In genomic region chr11:60292718-60293117, GRCm38 (mm10) we compare ENCODE assay signal across 8 mouse cellular contexts. TPM values are rescaled to one million over a fixed set of nuclear protein-coding genes. Genes with fewer than 3 reads are reported as not detected.
DNase-seq lines count a peak whose midpoint lies in the region; ATAC-seq and TF ChIP-seq lines count a peak whose summit lies in the region.

No protein-coding gene starts in this region.

- peak; percentile 25 for DNase-seq in T-cell, adult 2 months (ENCODE audit: low spot score)
- peak; percentile 85 for DNase-seq in embryo, embryonic 10.5 days (ENCODE audit: low spot score)
- DNase-seq in heart, adult 9 months (ENCODE audit: low spot score in 2 of 2), result peak; percentile 49 to 72
- DNase-seq in liver, postnatal 0 days, result peak; percentile 33
- peak; percentile 64 for DNase-seq in skeletal muscle tissue, adult 2 months (ENCODE audit: low read depth, low spot score)
- no peak for DNase-seq in yolk sac, embryonic 10.5 days (ENCODE audit: low spot score)

- H3K4me3 ChIP-seq in C2C12 (ENCODE audit: insufficient read depth, poor library complexity, severe bottlenecking), result no peak overlapping the region
- H3K4me3 ChIP-seq in kidney, embryonic 15.5 days (replicated peaks), result no peak overlapping the region
- H3K4me3 ChIP-seq in liver, postnatal 0 days (ENCODE audit: low read depth, low read length), result no peak overlapping the region

- H3K9me3 ChIP-seq in kidney, embryonic 15.5 days (replicated peaks), result no peaks in the 10 kb centered on the region
- H3K9me3 ChIP-seq in liver, postnatal 0 days (ENCODE audit: low read length), result no peaks in the 10 kb centered on the region

- H3ac ChIP-seq in C2C12 (ENCODE audit: control insufficient read depth, insufficient read length, low read depth), result no peak overlapping the region

- peaks cover 31% of the 10 kb centered on the region for H3K4me1 ChIP-seq in kidney, embryonic 15.5 days
- H3K4me1 ChIP-seq in liver, postnatal 0 days (ENCODE audit: insufficient read depth), result no peaks in the 10 kb centered on the region; the same call in 1 of the 2 replicates

- H3K9ac ChIP-seq in kidney, embryonic 15.5 days, result no peak overlapping the region
- H3K9ac ChIP-seq in liver, postnatal 0 days (replicated peaks), result no peak overlapping the region

- H3K79me3 ChIP-seq in C2C12 (ENCODE audit: low read depth), result no peaks in the 10 kb centered on the region

- no peak overlapping the region for H3K27ac ChIP-seq in kidney, embryonic 15.5 days
- H3K27ac ChIP-seq in liver, postnatal 0 days (ENCODE audit: low read depth), result no peak overlapping the region

- no peaks in the 10 kb centered on the region for H3K79me2 ChIP-seq in C2C12 (ENCODE audit: control insufficient read depth, insufficient read depth)

- 25% methylated on average over 2 of the region's 2 CpGs for WGBS in kidney, embryonic 15.5 days
- WGBS in liver, postnatal 0 days (ENCODE audit: insufficient replicate concordance), result 44% methylated on average over 2 of the region's 2 CpGs

- no peaks in the 10 kb centered on the region for H3K36me3 ChIP-seq in C2C12 (ENCODE audit: control insufficient read depth, insufficient read depth)
- H3K36me3 ChIP-seq in kidney, embryonic 15.5 days, result no peaks in the 10 kb centered on the region
- no peaks in the 10 kb centered on the region for H3K36me3 ChIP-seq in liver, postnatal 0 days (replicated peaks; ENCODE audit: insufficient read depth, low read length)

- no peak overlapping the region for H3K4me2 ChIP-seq in kidney, embryonic 15.5 days
- no peak overlapping the region for H3K4me2 ChIP-seq in liver, postnatal 0 days (ENCODE audit: low read depth, low read length)

- TF ChIP-seq EP300 in liver, postnatal 0 days (IDR thresholded peaks at IDR 0.05; ENCODE audit: low read depth), result no peak

- H3K27me3 ChIP-seq in C2C12 (ENCODE audit: control insufficient read depth, insufficient read depth, insufficient read length), result no peaks in the 10 kb centered on the region
- H3K27me3 ChIP-seq in kidney, embryonic 15.5 days, result no peaks in the 10 kb centered on the region
- H3K27me3 ChIP-seq in liver, postnatal 0 days (ENCODE audit: insufficient read depth, low read length), result no peaks in the 10 kb centered on the region

- peak; percentile 43 for TF ChIP-seq CTCF in C2C12 (IDR thresholded peaks at IDR 0.05; ENCODE audit: control insufficient read depth, insufficient read depth, insufficient read length)
- peak; percentile 78 for TF ChIP-seq CTCF in liver, postnatal 0 days (IDR thresholded peaks at IDR 0.05; ENCODE audit: low read depth)

- 0 out of 2 replicates have a peak, but pooled peaks have one; percentile 58 for ATAC-seq in kidney, embryonic 15.5 days (replicated peaks; ENCODE audit: low FRiP score)
- no peak for ATAC-seq in liver, postnatal 0 days

TF ChIP-seq in C2C12, 6 proteins besides CTCF, POLR2A, EP300 and RAD21:
- no peak for TF ChIP-seq FOSL1 (IDR thresholded peaks at IDR 0.05; ENCODE audit: insufficient read depth, low read length, poor library complexity, severe bottlenecking)
- no peak for TF ChIP-seq USF1 (IDR thresholded peaks at IDR 0.05; ENCODE audit: low read depth)
- TF ChIP-seq MAX (IDR thresholded peaks at IDR 0.05), result no peak
- TF ChIP-seq MYOD1 (IDR thresholded peaks at IDR 0.05; ENCODE audit: control insufficient read depth, insufficient read length, low read depth), result no peak
- no peak for TF ChIP-seq MYOG (IDR thresholded peaks at IDR 0.05; ENCODE audit: control insufficient read depth, extremely low read depth, insufficient read length)
- no peak for TF ChIP-seq CEBPB (IDR thresholded peaks at IDR 0.05; ENCODE audit: low read depth)

RNA-seq across cellular contexts. Expression of gene Tom1l2, which starts 60.0 kb away (rescaled TPM):
- polyA plus RNA-seq in C2C12 (2012; fragmentation: generic; extraction: Trizol), result 17.1 TPM
- 27.1 and 33.1 TPM in 2 replicates for polyA plus RNA-seq in kidney, embryonic 15.5 days (2015; fragmentation: Nextera tagmentation; extraction: Ambion mirVana)
- polyA plus RNA-seq in liver, postnatal 0 days (2015; fragmentation: Nextera tagmentation; extraction: Ambion mirVana), result 3.0 and 3.6 TPM in 2 replicates
